Mouse (Mus musculus) hindbrain, embryonic 11.5 days (tissue): Measurements from ENCODE around the gene Tfip11. TPM values are rescaled to one million over a fixed set of nuclear protein-coding genes. Genes with fewer than 3 reads are reported as not detected.
"Not testable (repeated sequence)": the region's sequence is repeated elsewhere in the genome, so short reads cannot be mapped to it uniquely, and the experiment has no call there.

Experiments
- ATAC-seq: fragments of 200-750 bp; cut with Nextera tagmentation; 2 replicates; pipeline ENCODE4 v1.8.0; 2017; ENCODE audit warnings: mild to moderate bottlenecking, moderate TSS enrichment, moderate library complexity; ENCODE audit not compliant: low FRiP score
- DNase-seq: peaks from one replicate; pipeline ENCODE4 v3.0.0-alpha.2; 2015; ENCODE audit warnings: low spot score
- H3K27ac ChIP-seq: fragments of 300-500 bp; sonication (generic); 2 replicates; pipeline ENCODE4 v1.5.1; 2014; ENCODE audit warnings: mild to moderate bottlenecking, low read depth, low read length
- H3K27me3 ChIP-seq: fragments of 300-500 bp; sonication (generic); 2 replicates; pipeline ENCODE4 v1.6.1; 2014; ENCODE audit warnings: mild to moderate bottlenecking, low read length, moderate library complexity, mixed read lengths; ENCODE audit not compliant: control insufficient read depth, insufficient read depth
- H3K36me3 ChIP-seq: fragments of 300-500 bp; sonication (generic); 2 replicates; pipeline ENCODE4 v1.6.1; 2014; ENCODE audit warnings: mild to moderate bottlenecking, low read length, moderate library complexity, mixed read lengths; ENCODE audit not compliant: control insufficient read depth, insufficient read depth
- H3K4me1 ChIP-seq: fragments of 300-500 bp; sonication (generic); replicated peaks from 2 replicates; pipeline ENCODE4 v1.6.1; 2014; ENCODE audit warnings: low read length, mixed read lengths; ENCODE audit not compliant: control insufficient read depth, insufficient read depth
- H3K4me2 ChIP-seq: fragments of 300-500 bp; sonication (generic); replicated peaks from 2 replicates; pipeline ENCODE4 v1.6.1; 2014; ENCODE audit warnings: mild to moderate bottlenecking, low read depth, low read length
- H3K4me3 ChIP-seq: fragments of 300-500 bp; sonication (generic); 2 replicates; pipeline ENCODE4 v1.5.1; 2014; ENCODE audit warnings: low read depth, low read length
- H3K9ac ChIP-seq: fragments of 300-500 bp; sonication (generic); 2 replicates; pipeline ENCODE4 v1.6.1; 2014; ENCODE audit warnings: low read depth, low read length
- H3K9me3 ChIP-seq: fragments of 300-500 bp; sonication (generic); 2 replicates; pipeline ENCODE4 v1.6.1; 2016; ENCODE audit warnings: low read length; ENCODE audit not compliant: control insufficient read depth
- WGBS: fragments of 180-500 bp; shearing (Covaris S2); extraction: QIAGEN DNeasy Blood & Tissue Kit; methylation state at CpG from one replicate; pipeline ENCODE4 v1.1.7; 2014; 5-methylcytosine and 5-hydroxymethylcytosine counted together
- polyA plus RNA-seq: library from polyadenylated mRNA; unstranded; fragments of >200 nt; fragmentation: Nextera tagmentation; extraction: Ambion mirVana; gene quantifications from 2 replicates; pipeline ENCODE4 v1.2.1, GENCODE M21; 2014

Tfip11 gene
- polyA plus RNA-seq, 1 experiment from 2014 or later: 17.6 TPM

- Histone ChIP-seq H3K4me2 (no peak overlapping the region), H3K27me3 (no peaks in the 10 kb centered on the region), H3K27ac (no peak overlapping the region), H3K9ac (no peak overlapping the region), H3K9me3 (no peaks in the 10 kb centered on the region), H3K4me3 (no peak overlapping the region), H3K4me1 (no peaks in the 10 kb centered on the region), H3K36me3 (no peaks in the 10 kb centered on the region)
- no peak for DNase-seq
- no peak for ATAC-seq
- WGBS: 89% methylated on average over 4 of the region's 4 CpGs
Observed at GRCm38 (mm10) chr5:112301694-112302093, 24.5 kb upstream of the Tfip11 start.

DNA sequence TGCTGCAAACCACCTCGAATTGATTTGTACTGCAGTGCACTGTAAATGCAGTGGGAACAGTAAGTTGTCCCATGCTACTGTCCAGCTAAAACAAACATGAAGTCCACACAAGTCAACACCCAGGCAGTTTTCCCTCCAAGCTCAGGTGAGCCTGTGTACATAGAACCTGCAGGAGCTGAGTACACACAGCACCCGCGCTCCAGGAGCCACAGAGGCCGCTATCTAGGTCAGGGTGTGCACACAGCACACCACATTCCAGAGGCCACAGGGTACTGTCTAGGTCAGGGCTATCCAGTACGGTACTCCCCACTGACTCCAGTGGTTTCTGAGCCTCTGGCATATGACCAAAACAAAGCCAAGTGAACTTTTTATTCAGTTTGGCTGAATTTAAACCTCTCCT lies 23.8 kb upstream of the Tfip11 start:
- no peak overlapping the region for H3K9ac ChIP-seq
- WGBS: 90% methylated on average over 5 of the region's 5 CpGs
- H3K4me1 ChIP-seq: no peaks in the 10 kb centered on the region
- no peak overlapping the region for H3K4me3 ChIP-seq
- H3K9me3 ChIP-seq: no peaks in the 10 kb centered on the region
- H3K27ac ChIP-seq: no peak overlapping the region
- ATAC-seq: no peak
- no peaks in the 10 kb centered on the region for H3K36me3 ChIP-seq
- no peaks in the 10 kb centered on the region for H3K27me3 ChIP-seq
- no peak overlapping the region for H3K4me2 ChIP-seq
- no peak for DNase-seq

DNA sequence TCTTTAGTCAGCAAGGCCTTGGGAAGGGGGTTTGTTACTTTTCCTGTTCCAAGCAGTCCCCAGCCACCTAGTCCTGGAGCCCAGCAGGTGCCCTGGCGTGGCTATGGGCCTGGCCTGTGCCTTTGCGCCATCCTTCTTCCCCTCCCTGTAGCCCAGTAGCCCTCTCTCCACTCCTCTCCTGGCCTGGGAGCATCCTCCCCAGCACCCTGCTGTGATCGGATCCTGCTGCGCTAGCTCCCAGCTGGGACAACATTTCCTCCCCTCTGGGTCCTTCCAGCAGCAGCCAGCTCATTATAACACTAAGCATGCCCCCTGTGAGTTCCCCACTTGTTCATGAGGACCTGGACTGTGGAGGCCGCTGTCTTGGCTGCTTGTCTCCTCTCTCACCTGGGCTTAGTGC lies 20.3 kb upstream of the Tfip11 start:
- 64% methylated on average over 5 of the region's 5 CpGs for WGBS
- ATAC-seq (no peak), DNase-seq (no peak)
- Histone ChIP-seq H3K4me2 (no peak overlapping the region), H3K27me3 (no peaks in the 10 kb centered on the region), H3K27ac (no peak overlapping the region), H3K9me3 (no peaks in the 10 kb centered on the region), H3K36me3 (no peaks in the 10 kb centered on the region), H3K9ac (no peak overlapping the region), H3K4me1 (no peaks in the 10 kb centered on the region), H3K4me3 (no peak overlapping the region)

GRCm38 (mm10) chr5:112313222-112313885 lies 12.8 kb upstream of the Tfip11 start:
- Histone ChIP-seq H3K27ac (no peak overlapping the region), H3K9ac (no peak overlapping the region), H3K4me3 (no peak overlapping the region), H3K36me3 (0 out of 2 replicates have a peak, but pooled peaks cover 3% of the 10 kb centered on the region), H3K4me2 (no peak overlapping the region), H3K4me1 (no peaks in the 10 kb centered on the region), H3K27me3 (no peaks in the 10 kb centered on the region), H3K9me3 (no peaks in the 10 kb centered on the region)
- ATAC-seq: no peak
- DNase-seq: no peak
- 59% methylated on average over 11 of the region's 11 CpGs for WGBS

DNA sequence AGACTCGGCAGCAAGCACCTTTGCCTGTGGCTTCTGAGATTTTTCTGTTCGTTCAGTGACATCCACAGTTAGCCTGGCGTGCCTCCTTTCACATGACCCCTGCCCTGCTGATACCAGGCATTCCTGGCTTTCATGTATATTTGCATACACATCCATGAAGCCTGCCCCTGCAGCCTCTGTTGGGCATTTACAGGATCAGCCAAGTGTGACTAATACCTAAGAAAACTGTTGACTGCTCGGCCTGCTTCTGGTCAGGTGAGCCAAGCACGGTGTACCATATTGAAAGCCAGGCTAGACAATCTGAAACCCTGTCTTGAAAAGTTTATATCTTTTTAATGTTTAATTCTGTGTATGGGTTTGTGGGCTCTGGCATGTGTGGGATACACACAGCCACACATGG lies 9.7 kb upstream of the Tfip11 start:
- Histone ChIP-seq H3K27ac (no peak overlapping the region), H3K4me2 (no peak overlapping the region), H3K36me3 (0 out of 2 replicates have a peak, but pooled peaks cover 3% of the 10 kb centered on the region), H3K9me3 (no peaks in the 10 kb centered on the region), H3K9ac (no peak overlapping the region), H3K4me3 (no peak overlapping the region), H3K4me1 (no peaks in the 10 kb centered on the region), H3K27me3 (no peaks in the 10 kb centered on the region)
- DNase-seq (no peak), ATAC-seq (no peak)
- 84% methylated on average over 5 of the region's 5 CpGs for WGBS

GRCm38 (mm10) chr5:112317328-112317727 lies 8.8 kb upstream of the Tfip11 start:
- H3K4me2 ChIP-seq: no peak overlapping the region
- H3K27me3 ChIP-seq: no peaks in the 10 kb centered on the region
- 59% methylated on average over 5 of the region's 5 CpGs for WGBS
- H3K36me3 ChIP-seq: 0 out of 2 replicates have a peak, but pooled peaks cover 3% of the 10 kb centered on the region
- H3K4me1 ChIP-seq: no peaks in the 10 kb centered on the region
- no peaks in the 10 kb centered on the region for H3K9me3 ChIP-seq
- no peak overlapping the region for H3K27ac ChIP-seq
- no peak overlapping the region for H3K4me3 ChIP-seq
- ATAC-seq (no peak), DNase-seq (no peak)
- no peak overlapping the region for H3K9ac ChIP-seq

- DNase-seq, H3K4me1 ChIP-seq, H3K4me3 ChIP-seq, H3K27me3 ChIP-seq, H3K9ac ChIP-seq, H3K4me2 ChIP-seq, H3K36me3 ChIP-seq, H3K27ac ChIP-seq, H3K9me3 ChIP-seq, ATAC-seq: not testable (repeated sequence)
- 73% methylated on average over 2 of the region's 2 CpGs for WGBS
Observed at GRCm38 (mm10) chr5:112319343-112319742, 6.8 kb upstream of the Tfip11 start.

GRCm38 (mm10) chr5:112320379-112320778 lies 5.8 kb upstream of the Tfip11 start:
- 0 out of 2 replicates have a peak, but pooled peaks cover under 1% of the 10 kb centered on the region for H3K36me3 ChIP-seq
- H3K27ac ChIP-seq: no peak overlapping the region
- H3K4me1 ChIP-seq: no peaks in the 10 kb centered on the region
- ATAC-seq (no peak), DNase-seq (no peak)
- H3K9ac ChIP-seq: no peak overlapping the region
- no peaks in the 10 kb centered on the region for H3K9me3 ChIP-seq
- no peaks in the 10 kb centered on the region for H3K27me3 ChIP-seq
- 77% methylated on average over 5 of the region's 5 CpGs for WGBS
- H3K4me3 ChIP-seq: no peak overlapping the region
- H3K4me2 ChIP-seq: no peak overlapping the region

DNA sequence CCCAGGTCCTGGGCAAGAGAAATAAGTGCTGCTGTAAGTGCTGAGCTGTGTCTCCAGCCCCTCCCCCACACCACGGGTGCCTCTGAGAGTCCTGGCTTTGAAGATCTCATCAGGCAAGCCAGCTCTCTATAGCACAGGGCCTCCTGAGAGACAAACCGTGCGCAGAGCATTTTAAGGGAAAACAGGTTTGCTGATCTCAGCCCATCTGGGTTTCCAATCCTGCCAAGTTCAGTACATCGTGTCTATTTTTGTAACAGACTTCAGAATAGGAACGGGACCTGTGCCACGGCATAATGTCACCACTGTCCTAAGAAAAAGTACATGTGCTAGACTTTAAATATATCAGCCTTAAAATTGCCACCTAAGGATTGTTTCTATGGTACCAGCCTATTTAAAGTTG lies 5.2 kb upstream of the Tfip11 start:
- WGBS: 81% methylated on average over 6 of the region's 6 CpGs
- DNase-seq (no peak), ATAC-seq (no peak)
- no peak overlapping the region for H3K4me3 ChIP-seq
- no peaks in the 10 kb centered on the region for H3K27me3 ChIP-seq
- H3K4me2 ChIP-seq: no peak overlapping the region
- H3K9ac ChIP-seq: no peak overlapping the region
- no peaks in the 10 kb centered on the region for H3K9me3 ChIP-seq
- H3K36me3 ChIP-seq: no peaks in the 10 kb centered on the region
- H3K4me1 ChIP-seq: no peaks in the 10 kb centered on the region
- H3K27ac ChIP-seq: no peak overlapping the region
